Mouse (Mus musculus): ENCODE measurements around the gene Aadacl3.

DNA sequence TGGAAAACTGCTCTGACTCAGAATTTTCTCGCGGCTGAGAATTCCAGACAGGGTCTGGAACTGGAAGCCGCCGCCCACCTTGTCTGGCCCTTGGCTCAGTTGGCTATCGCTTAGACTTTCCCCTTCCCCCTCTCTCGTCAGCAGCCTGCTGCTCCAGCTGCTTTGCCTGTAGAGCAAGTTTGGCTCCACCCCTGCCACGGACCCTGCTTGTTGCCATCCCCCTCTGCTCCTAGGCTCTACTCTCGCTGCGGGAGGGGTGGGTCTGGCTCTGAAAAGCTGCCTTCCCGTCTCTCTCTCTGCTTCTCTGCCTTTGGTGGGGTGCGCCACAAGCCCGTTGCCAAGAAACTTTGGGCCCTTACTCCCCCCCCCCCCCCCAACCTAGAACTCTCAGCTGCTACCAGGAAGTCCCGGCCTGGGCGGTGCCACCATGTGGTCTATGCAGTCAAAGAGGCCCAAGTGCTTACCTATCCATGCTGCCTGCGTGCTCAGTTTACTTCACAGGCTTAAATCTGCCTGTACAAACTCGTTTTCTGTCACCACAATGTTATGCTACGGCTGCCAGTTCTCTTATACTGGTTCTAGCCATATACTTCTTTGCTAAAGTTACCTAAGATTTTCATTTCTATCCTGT is 59.0 kb downstream of the Aadacl3 start:
- no peak for TF ChIP-seq CTCF (IDR thresholded peaks at IDR 0.05)
- TF ChIP-seq EP300 (IDR thresholded peaks at IDR 0.05): no peak

Measured in lung, postnatal 0 days (tissue).